Mouse (Mus musculus): ENCODE data around the gene Ptgs2. TPM values are rescaled to one million over a fixed set of nuclear protein-coding genes. Genes with fewer than 3 reads are reported as not detected.
A peak's percentile ranks its signal among the peaks of the same experiment; 100 is the strongest.

The Ptgs2 gene
- polyA plus RNA-seq (2014; fragmentation: Nextera tagmentation; extraction: Ambion mirVana), result 0.07 and 0.31 TPM in 2 replicates

GRCm38 (mm10) chr1:150099790-150100333 lies at the start of gene Ptgs2:
Gene Ptgs2, plus strand, starts transcription at chr1:150100031.
- WGBS, result under 1% methylated on average over 26 of the region's 26 CpGs
- H3K4me1 ChIP-seq (replicated peaks; ENCODE audit: control insufficient read depth, insufficient read depth, low read length), result peaks cover 2% of the 10 kb centered on the region; the same call in 1 of the 2 replicates
- no peak within 1 kb of the TSS for H3K27ac ChIP-seq (ENCODE audit: low read depth, low read length)
- peak within 1 kb of the TSS; percentile 35; the same call in 1 of the 2 replicates for H3K9ac ChIP-seq (ENCODE audit: low read length)
- DNase-seq (ENCODE audit: low spot score) (peak; percentile 69), ATAC-seq (replicated peaks; ENCODE audit: low FRiP score) (peak; percentile 87)
- H3K4me3 ChIP-seq (ENCODE audit: low read depth, low read length), result peak within 1 kb of the TSS; percentile 35
- H3K36me3 ChIP-seq (ENCODE audit: control insufficient read depth, insufficient read depth, low read length), result no peaks in the 10 kb centered on the region
- no peaks in the 10 kb centered on the region for H3K27me3 ChIP-seq (ENCODE audit: control insufficient read depth, insufficient read depth, low read length)
- peak within 1 kb of the TSS; percentile 74 for H3K4me2 ChIP-seq (ENCODE audit: low read depth, low read length, severe bottlenecking)
- no peaks in the 10 kb centered on the region for H3K9me3 ChIP-seq (ENCODE audit: control insufficient read depth, low read length)

DNA sequence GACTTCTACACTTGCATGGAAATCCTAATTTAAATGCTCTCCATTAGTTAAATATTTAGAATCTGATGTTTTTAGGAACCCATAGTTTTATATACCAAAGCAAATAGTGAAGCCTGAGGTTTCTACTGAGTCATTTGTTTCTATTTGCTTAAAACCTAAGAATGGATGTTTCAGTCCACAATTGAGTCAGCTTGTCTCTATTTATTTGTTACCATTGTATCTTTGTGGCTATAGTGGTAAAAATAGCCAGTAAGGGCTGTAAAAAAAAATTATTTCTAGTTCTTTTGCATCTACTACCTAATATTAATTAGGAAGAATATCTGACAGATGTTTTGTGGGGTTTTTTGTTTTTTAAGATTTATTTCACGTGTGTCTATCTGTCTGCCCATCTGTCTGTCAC lies 49.6 kb upstream of the Ptgs2 start:
- DNase-seq (ENCODE audit: low spot score) (no peak), ATAC-seq (replicated peaks; ENCODE audit: low FRiP score) (no peak)
- Histone ChIP-seq H3K4me1 (replicated peaks; ENCODE audit: control insufficient read depth, insufficient read depth, low read length) (no peaks in the 10 kb centered on the region), H3K9me3 (ENCODE audit: control insufficient read depth, low read length) (no peaks in the 10 kb centered on the region), H3K9ac (ENCODE audit: low read length) (no peak overlapping the region), H3K4me2 (ENCODE audit: low read depth, low read length, severe bottlenecking) (no peak overlapping the region), H3K4me3 (ENCODE audit: low read depth, low read length) (no peak overlapping the region), H3K27me3 (ENCODE audit: control insufficient read depth, insufficient read depth, low read length) (no peaks in the 10 kb centered on the region), H3K27ac (ENCODE audit: low read depth, low read length) (no peak overlapping the region), H3K36me3 (ENCODE audit: control insufficient read depth, insufficient read depth, low read length) (no peaks in the 10 kb centered on the region)
- WGBS, result 79% methylated on average over 1 of the region's 1 CpGs

DNA sequence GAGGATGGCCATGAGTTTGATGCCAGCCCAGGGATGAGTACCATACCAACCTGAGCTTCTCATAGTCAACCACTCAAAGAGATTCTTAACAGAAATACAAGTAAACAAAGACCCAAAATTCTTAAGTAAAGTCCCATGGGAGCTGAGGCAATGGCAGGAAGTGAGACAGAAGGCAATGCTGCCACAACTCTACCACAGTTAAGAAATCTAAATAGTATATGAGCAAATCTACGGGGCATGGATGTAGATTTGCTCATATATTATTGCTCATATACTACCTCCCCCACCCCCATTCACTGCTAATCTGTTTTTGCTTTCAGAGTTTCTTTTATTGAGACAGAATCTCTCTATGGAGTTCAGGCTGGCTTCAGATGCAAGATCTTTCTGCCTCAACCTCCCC lies 34.1 kb upstream of the Ptgs2 start:
- H3K4me2 ChIP-seq (ENCODE audit: low read depth, low read length, severe bottlenecking), result no peak overlapping the region
- H3K4me1 ChIP-seq (replicated peaks; ENCODE audit: control insufficient read depth, insufficient read depth, low read length), result no peaks in the 10 kb centered on the region
- H3K9me3 ChIP-seq (ENCODE audit: control insufficient read depth, low read length), result no peaks in the 10 kb centered on the region
- H3K4me3 ChIP-seq (ENCODE audit: low read depth, low read length), result no peak overlapping the region
- 96% methylated on average over 1 of the region's 1 CpGs for WGBS
- H3K27ac ChIP-seq (ENCODE audit: low read depth, low read length), result no peak overlapping the region
- H3K36me3 ChIP-seq (ENCODE audit: control insufficient read depth, insufficient read depth, low read length), result no peaks in the 10 kb centered on the region
- no peak overlapping the region for H3K9ac ChIP-seq (ENCODE audit: low read length)
- H3K27me3 ChIP-seq (ENCODE audit: control insufficient read depth, insufficient read depth, low read length), result no peaks in the 10 kb centered on the region
- DNase-seq (ENCODE audit: low spot score), result no peak
- ATAC-seq (replicated peaks; ENCODE audit: low FRiP score), result no peak

GRCm38 (mm10) chr1:150072880-150073279 lies 27.0 kb upstream of the Ptgs2 start:
- H3K4me3 ChIP-seq (ENCODE audit: low read depth, low read length), result no peak overlapping the region
- H3K9ac ChIP-seq (ENCODE audit: low read length), result no peak overlapping the region
- WGBS, result 89% methylated on average over 3 of the region's 3 CpGs
- no peaks in the 10 kb centered on the region for H3K36me3 ChIP-seq (ENCODE audit: control insufficient read depth, insufficient read depth, low read length)
- no peak overlapping the region for H3K27ac ChIP-seq (ENCODE audit: low read depth, low read length)
- DNase-seq (ENCODE audit: low spot score) (no peak), ATAC-seq (replicated peaks; ENCODE audit: low FRiP score) (no peak)
- H3K4me1 ChIP-seq (replicated peaks; ENCODE audit: control insufficient read depth, insufficient read depth, low read length), result no peaks in the 10 kb centered on the region
- H3K4me2 ChIP-seq (ENCODE audit: low read depth, low read length, severe bottlenecking), result no peak overlapping the region
- no peaks in the 10 kb centered on the region for H3K9me3 ChIP-seq (ENCODE audit: control insufficient read depth, low read length)
- H3K27me3 ChIP-seq (ENCODE audit: control insufficient read depth, insufficient read depth, low read length), result no peaks in the 10 kb centered on the region

GRCm38 (mm10) chr1:150074609-150075008 lies 25.2 kb upstream of the Ptgs2 start:
- H3K27me3 ChIP-seq (ENCODE audit: control insufficient read depth, insufficient read depth, low read length), result no peaks in the 10 kb centered on the region
- ATAC-seq (replicated peaks; ENCODE audit: low FRiP score), result no peak
- no peak overlapping the region for H3K27ac ChIP-seq (ENCODE audit: low read depth, low read length)
- 85% methylated on average over 1 of the region's 1 CpGs for WGBS
- H3K4me2 ChIP-seq (ENCODE audit: low read depth, low read length, severe bottlenecking), result no peak overlapping the region
- no peaks in the 10 kb centered on the region for H3K36me3 ChIP-seq (ENCODE audit: control insufficient read depth, insufficient read depth, low read length)
- no peak for DNase-seq (ENCODE audit: low spot score)
- H3K4me1 ChIP-seq (replicated peaks; ENCODE audit: control insufficient read depth, insufficient read depth, low read length), result no peaks in the 10 kb centered on the region
- no peak overlapping the region for H3K4me3 ChIP-seq (ENCODE audit: low read depth, low read length)
- no peaks in the 10 kb centered on the region for H3K9me3 ChIP-seq (ENCODE audit: control insufficient read depth, low read length)
- no peak overlapping the region for H3K9ac ChIP-seq (ENCODE audit: low read length)

GRCm38 (mm10) chr1:150089040-150089692 lies 10.7 kb upstream of the Ptgs2 start:
- no peak overlapping the region for H3K9ac ChIP-seq (ENCODE audit: low read length)
- ATAC-seq (replicated peaks; ENCODE audit: low FRiP score) (no peak), DNase-seq (ENCODE audit: low spot score) (no peak)
- no peak overlapping the region for H3K4me2 ChIP-seq (ENCODE audit: low read depth, low read length, severe bottlenecking)
- H3K27ac ChIP-seq (ENCODE audit: low read depth, low read length), result no peak overlapping the region
- H3K27me3 ChIP-seq (ENCODE audit: control insufficient read depth, insufficient read depth, low read length), result no peaks in the 10 kb centered on the region
- no peaks in the 10 kb centered on the region for H3K36me3 ChIP-seq (ENCODE audit: control insufficient read depth, insufficient read depth, low read length)
- H3K4me1 ChIP-seq (replicated peaks; ENCODE audit: control insufficient read depth, insufficient read depth, low read length), result no peaks in the 10 kb centered on the region
- H3K4me3 ChIP-seq (ENCODE audit: low read depth, low read length), result no peak overlapping the region
- no peaks in the 10 kb centered on the region for H3K9me3 ChIP-seq (ENCODE audit: control insufficient read depth, low read length)
- 81% methylated on average over 6 of the region's 6 CpGs for WGBS

- Histone ChIP-seq H3K4me1 (replicated peaks; ENCODE audit: control insufficient read depth, insufficient read depth, low read length) (no peaks in the 10 kb centered on the region), H3K4me3 (ENCODE audit: low read depth, low read length) (no peak overlapping the region), H3K27ac (ENCODE audit: low read depth, low read length) (no peak overlapping the region), H3K9ac (ENCODE audit: low read length) (no peak overlapping the region), H3K27me3 (ENCODE audit: control insufficient read depth, insufficient read depth, low read length) (no peaks in the 10 kb centered on the region), H3K9me3 (ENCODE audit: control insufficient read depth, low read length) (no peaks in the 10 kb centered on the region), H3K36me3 (ENCODE audit: control insufficient read depth, insufficient read depth, low read length) (no peaks in the 10 kb centered on the region), H3K4me2 (ENCODE audit: low read depth, low read length, severe bottlenecking) (no peak overlapping the region)
- no peak for ATAC-seq (replicated peaks; ENCODE audit: low FRiP score)
- no peak for DNase-seq (ENCODE audit: low spot score)
- 45% methylated on average over 1 of the region's 1 CpGs for WGBS
Measured at GRCm38 (mm10) chr1:150090229-150090628, 9.6 kb upstream of the Ptgs2 start.

DNA sequence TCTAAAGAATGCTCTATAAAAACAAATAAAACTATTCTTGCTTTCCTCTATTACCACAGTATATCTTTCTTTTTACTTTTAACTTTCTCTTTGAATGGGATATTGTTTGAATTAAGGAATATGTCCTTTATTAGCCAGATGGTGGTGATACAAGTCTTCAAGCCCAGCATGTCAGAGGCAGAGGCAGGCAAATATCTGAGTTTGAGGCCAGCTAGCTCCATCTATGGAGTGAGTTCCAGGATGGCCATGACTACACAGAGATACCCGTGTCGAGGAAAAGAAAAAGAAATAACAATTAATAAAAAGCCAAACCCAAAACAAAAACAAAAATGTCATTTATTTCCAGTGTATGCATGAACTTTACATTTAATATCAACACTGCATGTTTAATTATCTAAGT lies 2.8 kb upstream of the Ptgs2 start:
- no peak overlapping the region for H3K27ac ChIP-seq (ENCODE audit: low read depth, low read length)
- no peaks in the 10 kb centered on the region for H3K36me3 ChIP-seq (ENCODE audit: control insufficient read depth, insufficient read depth, low read length)
- H3K4me2 ChIP-seq (ENCODE audit: low read depth, low read length, severe bottlenecking), result no peak overlapping the region
- DNase-seq (ENCODE audit: low spot score) (no peak), ATAC-seq (replicated peaks; ENCODE audit: low FRiP score) (no peak)
- H3K9ac ChIP-seq (ENCODE audit: low read length), result no peak overlapping the region
- 98% methylated on average over 2 of the region's 2 CpGs for WGBS
- peaks cover 2% of the 10 kb centered on the region; the same call in 1 of the 2 replicates for H3K4me1 ChIP-seq (replicated peaks; ENCODE audit: control insufficient read depth, insufficient read depth, low read length)
- no peak overlapping the region for H3K4me3 ChIP-seq (ENCODE audit: low read depth, low read length)
- H3K27me3 ChIP-seq (ENCODE audit: control insufficient read depth, insufficient read depth, low read length), result no peaks in the 10 kb centered on the region
- no peaks in the 10 kb centered on the region for H3K9me3 ChIP-seq (ENCODE audit: control insufficient read depth, low read length)

DNA sequence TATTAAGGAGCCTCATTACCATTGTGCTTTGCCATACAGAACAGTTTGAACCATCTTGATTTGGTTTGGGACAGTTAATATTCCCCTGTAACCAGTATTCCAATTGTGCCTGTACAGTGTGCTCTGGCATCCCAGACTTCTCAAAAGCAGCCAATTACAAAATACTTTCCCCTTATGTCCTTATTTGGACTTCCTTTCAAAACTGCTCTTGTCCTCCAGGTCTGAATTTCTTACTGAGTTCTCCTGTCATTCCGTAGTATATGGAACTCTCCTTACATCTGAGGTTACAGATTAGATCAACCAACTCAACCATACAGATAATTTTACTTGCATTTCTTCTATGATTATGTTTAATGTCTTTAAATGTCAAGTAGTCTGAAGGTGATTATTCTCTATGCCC lies 2.1 kb upstream of the Ptgs2 start:
- no peak for DNase-seq (ENCODE audit: low spot score)
- H3K4me2 ChIP-seq (ENCODE audit: low read depth, low read length, severe bottlenecking), result no peak overlapping the region
- peaks cover 2% of the 10 kb centered on the region; the same call in 1 of the 2 replicates for H3K4me1 ChIP-seq (replicated peaks; ENCODE audit: control insufficient read depth, insufficient read depth, low read length)
- no peak overlapping the region for H3K9ac ChIP-seq (ENCODE audit: low read length)
- H3K36me3 ChIP-seq (ENCODE audit: control insufficient read depth, insufficient read depth, low read length), result no peaks in the 10 kb centered on the region
- no peaks in the 10 kb centered on the region for H3K9me3 ChIP-seq (ENCODE audit: control insufficient read depth, low read length)
- H3K27ac ChIP-seq (ENCODE audit: low read depth, low read length), result no peak overlapping the region
- no peak overlapping the region for H3K4me3 ChIP-seq (ENCODE audit: low read depth, low read length)
- H3K27me3 ChIP-seq (ENCODE audit: control insufficient read depth, insufficient read depth, low read length), result no peaks in the 10 kb centered on the region
- WGBS, result 78% methylated on average over 1 of the region's 1 CpGs
- ATAC-seq (replicated peaks; ENCODE audit: low FRiP score), result no peak
